Mouse (Mus musculus) CD4-positive helper T cell, adult 2 months (primary cell): Measurements from ENCODE around the gene Gfm1.

Experiments
- DNase-seq: peaks from one replicate; pipeline ENCODE4 v3.0.0-alpha.2; 2012; ENCODE audit warnings: low read depth, missing footprints, low spot score

Gene Gfm1

GRCm38 (mm10) chr3:67429999-67430380, at the start of gene Gfm1:
Gene Gfm1, plus strand, starts transcription at chr3:67430096.
- peak; percentile 88 for DNase-seq

GRCm38 (mm10) chr3:67429338-67429998, 428 bp upstream of the Gfm1 start:
- peak; percentile 7 for DNase-seq

- no peak for DNase-seq
Measured at GRCm38 (mm10) chr3:67434011-67434410, 4.1 kb downstream of the Gfm1 start.

GRCm38 (mm10) chr3:67447143-67447542, 17.2 kb downstream of the Gfm1 start:
- DNase-seq, result no peak

- DNase-seq, result no peak
Measured at GRCm38 (mm10) chr3:67449660-67450059, 19.8 kb downstream of the Gfm1 start.

- no peak for DNase-seq
Measured at GRCm38 (mm10) chr3:67450601-67451210, 20.8 kb downstream of the Gfm1 start.

- DNase-seq, result no peak
Measured at GRCm38 (mm10) chr3:67459881-67460280, 30.0 kb downstream of the Gfm1 start.

GRCm38 (mm10) chr3:67462015-67462414, 32.1 kb downstream of the Gfm1 start:
- DNase-seq, result no peak

- DNase-seq, result peak; percentile 7
Measured at GRCm38 (mm10) chr3:67462578-67462977, 32.7 kb downstream of the Gfm1 start.

- DNase-seq, result peak; percentile 41
Measured at GRCm38 (mm10) chr3:67463001-67463400, 33.1 kb downstream of the Gfm1 start.

- peak; percentile 57 for DNase-seq
Measured at GRCm38 (mm10) chr3:67463450-67464372, 33.8 kb downstream of the Gfm1 start, which contains the start of gene Lxn. Gene Lxn, minus strand, starts transcription at chr3:67463926.

- DNase-seq, result no peak
Measured at GRCm38 (mm10) chr3:67466576-67466975, 36.7 kb downstream of the Gfm1 start.

GRCm38 (mm10) chr3:67467281-67467680, 37.4 kb downstream of the Gfm1 start:
- DNase-seq, result no peak

GRCm38 (mm10) chr3:67471408-67472127, 41.7 kb downstream of the Gfm1 start:
- no peak for DNase-seq

GRCm38 (mm10) chr3:67473438-67473837, 43.5 kb downstream of the Gfm1 start:
- no peak for DNase-seq

GRCm38 (mm10) chr3:67479806-67480205, 49.9 kb downstream of the Gfm1 start:
- no peak for DNase-seq

GRCm38 (mm10) chr3:67482400-67482799, 52.5 kb downstream of the Gfm1 start:
- no peak for DNase-seq

- no peak for DNase-seq
Measured at GRCm38 (mm10) chr3:67485233-67485632, 55.3 kb downstream of the Gfm1 start.

GRCm38 (mm10) chr3:67490156-67490555, 60.3 kb downstream of the Gfm1 start:
- no peak for DNase-seq

- no peak for DNase-seq
Measured at GRCm38 (mm10) chr3:67492086-67492869, 62.4 kb downstream of the Gfm1 start.

GRCm38 (mm10) chr3:67493132-67493531, 63.2 kb downstream of the Gfm1 start:
- DNase-seq, result no peak
